Mouse (Mus musculus): ENCODE data around the gene Tnfrsf18. TPM values are rescaled to one million over a fixed set of nuclear protein-coding genes. Genes with fewer than 3 reads are reported as not detected.

Tnfrsf18 gene
- polyA plus RNA-seq (2014; fragmentation: Nextera tagmentation; extraction: Ambion mirVana) = 2.2 and 2.3 TPM in 2 replicates

GRCm38 (mm10) chr4:156026013-156026412 lies at the start of gene Tnfrsf18:
Gene Tnfrsf18, plus strand, starts transcription at chr4:156026164.
- Histone ChIP-seq H3K36me3 (ENCODE audit: control insufficient read depth, insufficient read depth, low read length) (peaks cover 25% of the 10 kb centered on the region), H3K4me2 (ENCODE audit: low read length) (no peak within 1 kb of the TSS), H3K4me1 (ENCODE audit: control insufficient read depth in 2 of 2, insufficient read depth in 2 of 2, low read length in 2 of 2) (peaks cover 19 to 23% of the 10 kb centered on the region in 2 experiments), H3K27me3 (ENCODE audit: control insufficient read depth, insufficient read depth, low read length) (no peaks in the 10 kb centered on the region), H3K9me3 (ENCODE audit: control insufficient read depth, low read length) (no peaks in the 10 kb centered on the region), H3K27ac (replicated peaks in 1 of 2; ENCODE audit: control insufficient read depth in 1 of 2, insufficient read depth in 1 of 2, low read depth in 2 of 2, low read length in 2 of 2) (peak within 1 kb of the TSS; percentile 4 to 15; a peak in 1 of 4 replicates), H3K4me3 (ENCODE audit: control insufficient read depth in 1 of 2, insufficient read depth in 1 of 2, low read depth in 1 of 2, low read length in 2 of 2) (no peak within 1 kb of the TSS), H3K9ac (ENCODE audit: low read length) (peak within 1 kb of the TSS; percentile 13; the same call in 1 of the 2 replicates)
- ATAC-seq (ENCODE audit: insufficient number of reproducible peaks, insufficient read depth, low FRiP score, low read depth) = no peak
- WGBS = 18% methylated on average over 4 of the region's 4 CpGs

- 0 out of 2 replicates have a peak, but pooled peaks cover 9% of the 10 kb centered on the region for H3K27me3 ChIP-seq (ENCODE audit: control insufficient read depth, insufficient read depth, low read length)
- WGBS = 71% methylated on average over 12 of the region's 12 CpGs
These were observed 44.4 kb upstream of the Tnfrsf18 start for GRCm38 (mm10) chr4:155981436-155982082.

GRCm38 (mm10) chr4:155983788-155984187 lies 42.2 kb upstream of the Tnfrsf18 start:
- no peaks in the 10 kb centered on the region for H3K4me1 ChIP-seq (ENCODE audit: control insufficient read depth in 2 of 2, insufficient read depth in 2 of 2, low read length in 2 of 2)
- H3K27ac ChIP-seq (replicated peaks in 1 of 2; ENCODE audit: control insufficient read depth in 1 of 2, insufficient read depth in 1 of 2, low read depth in 2 of 2, low read length in 2 of 2) = no peak overlapping the region
- H3K36me3 ChIP-seq (ENCODE audit: control insufficient read depth, insufficient read depth, low read length) = no peaks in the 10 kb centered on the region
- H3K4me3 ChIP-seq (ENCODE audit: control insufficient read depth in 1 of 2, insufficient read depth in 1 of 2, low read depth in 1 of 2, low read length in 2 of 2) = no peak overlapping the region
- ATAC-seq (ENCODE audit: insufficient number of reproducible peaks, insufficient read depth, low FRiP score, low read depth) = no peak
- no peaks in the 10 kb centered on the region for H3K9me3 ChIP-seq (ENCODE audit: control insufficient read depth, low read length)
- WGBS = 22% methylated on average over 2 of the region's 2 CpGs
- no peak overlapping the region for H3K9ac ChIP-seq (ENCODE audit: low read length)
- H3K27me3 ChIP-seq (ENCODE audit: control insufficient read depth, insufficient read depth, low read length) = 0 out of 2 replicates have a peak, but pooled peaks cover 9% of the 10 kb centered on the region
- H3K4me2 ChIP-seq (ENCODE audit: low read length) = no peak overlapping the region

More at GRCm38 (mm10) chr4:155981436-155982082, 44.4 kb upstream of the Tnfrsf18 start:
- no peak overlapping the region for H3K4me3 ChIP-seq (ENCODE audit: control insufficient read depth in 1 of 2, insufficient read depth in 1 of 2, low read depth in 1 of 2, low read length in 2 of 2)
- no peak for ATAC-seq (ENCODE audit: insufficient number of reproducible peaks, insufficient read depth, low FRiP score, low read depth)
- no peak overlapping the region for H3K4me2 ChIP-seq (ENCODE audit: low read length)
- no peak overlapping the region for H3K9ac ChIP-seq (ENCODE audit: low read length)
- 0 out of 2 replicates have a peak, but pooled peaks cover 3% of the 10 kb centered on the region for H3K9me3 ChIP-seq (ENCODE audit: control insufficient read depth, low read length)
- H3K36me3 ChIP-seq (ENCODE audit: control insufficient read depth, insufficient read depth, low read length) = no peaks in the 10 kb centered on the region
- no peak overlapping the region for H3K27ac ChIP-seq (replicated peaks in 1 of 2; ENCODE audit: control insufficient read depth in 1 of 2, insufficient read depth in 1 of 2, low read depth in 2 of 2, low read length in 2 of 2)
- H3K4me1 ChIP-seq (ENCODE audit: control insufficient read depth in 2 of 2, insufficient read depth in 2 of 2, low read length in 2 of 2) = no peaks in the 10 kb centered on the region

- ATAC-seq (ENCODE audit: insufficient number of reproducible peaks, insufficient read depth, low FRiP score, low read depth) = no peak
- Histone ChIP-seq H3K27me3 (ENCODE audit: control insufficient read depth, insufficient read depth, low read length) (no peaks in the 10 kb centered on the region), H3K4me2 (ENCODE audit: low read length) (peak overlapping the region; percentile 97), H3K36me3 (ENCODE audit: control insufficient read depth, insufficient read depth, low read length) (peaks cover 6% of the 10 kb centered on the region), H3K27ac (replicated peaks in 1 of 2; ENCODE audit: control insufficient read depth in 1 of 2, insufficient read depth in 1 of 2, low read depth in 2 of 2, low read length in 2 of 2) (no peak overlapping the region; a peak in 1 of 4 replicates), H3K4me3 (ENCODE audit: control insufficient read depth in 1 of 2, insufficient read depth in 1 of 2, low read depth in 1 of 2, low read length in 2 of 2) (peak overlapping the region; percentile 69 to 81), H3K9me3 (ENCODE audit: control insufficient read depth, low read length) (no peaks in the 10 kb centered on the region), H3K9ac (ENCODE audit: low read length) (peak overlapping the region; percentile 71), H3K4me1 (ENCODE audit: control insufficient read depth in 2 of 2, insufficient read depth in 2 of 2, low read length in 2 of 2) (peaks cover 7 to 23% of the 10 kb centered on the region in 2 experiments)
- WGBS = 85% methylated on average over 22 of the region's 22 CpGs
These were observed 34.6 kb upstream of the Tnfrsf18 start for GRCm38 (mm10) chr4:155991211-155991907.

- H3K9me3 ChIP-seq (ENCODE audit: control insufficient read depth, low read length) = no peaks in the 10 kb centered on the region
- peaks cover 11% of the 10 kb centered on the region for H3K36me3 ChIP-seq (ENCODE audit: control insufficient read depth, insufficient read depth, low read length)
- no peaks in the 10 kb centered on the region for H3K27me3 ChIP-seq (ENCODE audit: control insufficient read depth, insufficient read depth, low read length)
- H3K27ac ChIP-seq (replicated peaks in 1 of 2; ENCODE audit: control insufficient read depth in 1 of 2, insufficient read depth in 1 of 2, low read depth in 2 of 2, low read length in 2 of 2) = peak overlapping the region; percentile 90 to 93; a peak in 3 of 4 replicates
- peaks cover 7 to 23% of the 10 kb centered on the region in 2 experiments for H3K4me1 ChIP-seq (ENCODE audit: control insufficient read depth in 2 of 2, insufficient read depth in 2 of 2, low read length in 2 of 2)
- ATAC-seq (ENCODE audit: insufficient number of reproducible peaks, insufficient read depth, low FRiP score, low read depth) = no peak
- peak overlapping the region; percentile 69 to 81 for H3K4me3 ChIP-seq (ENCODE audit: control insufficient read depth in 1 of 2, insufficient read depth in 1 of 2, low read depth in 1 of 2, low read length in 2 of 2)
- H3K9ac ChIP-seq (ENCODE audit: low read length) = peak overlapping the region; percentile 71
- H3K4me2 ChIP-seq (ENCODE audit: low read length) = peak overlapping the region; percentile 97
- WGBS = 25% methylated on average over 37 of the region's 37 CpGs
These were observed 34.1 kb upstream of the Tnfrsf18 start for GRCm38 (mm10) chr4:155991908-155992230.

- peaks cover 16% of the 10 kb centered on the region for H3K36me3 ChIP-seq (ENCODE audit: control insufficient read depth, insufficient read depth, low read length)
- ATAC-seq (ENCODE audit: insufficient number of reproducible peaks, insufficient read depth, low FRiP score, low read depth) = peak; percentile 83
- H3K27me3 ChIP-seq (ENCODE audit: control insufficient read depth, insufficient read depth, low read length) = no peaks in the 10 kb centered on the region
- peak within 1 kb of the TSS; percentile 92 to 98 for H3K27ac ChIP-seq (replicated peaks in 1 of 2; ENCODE audit: control insufficient read depth in 1 of 2, insufficient read depth in 1 of 2, low read depth in 2 of 2, low read length in 2 of 2)
- H3K4me2 ChIP-seq (ENCODE audit: low read length) = peak within 1 kb of the TSS; percentile 97
- peak within 1 kb of the TSS; percentile 86 for H3K9ac ChIP-seq (ENCODE audit: low read length)
- no peaks in the 10 kb centered on the region for H3K9me3 ChIP-seq (ENCODE audit: control insufficient read depth, low read length)
- WGBS = under 1% methylated on average over 99 of the region's 99 CpGs
- H3K4me3 ChIP-seq (ENCODE audit: control insufficient read depth in 1 of 2, insufficient read depth in 1 of 2, low read depth in 1 of 2, low read length in 2 of 2) = peak within 1 kb of the TSS; percentile 81 to 95
- H3K4me1 ChIP-seq (ENCODE audit: control insufficient read depth in 2 of 2, insufficient read depth in 2 of 2, low read length in 2 of 2) = peaks cover 7 to 23% of the 10 kb centered on the region in 2 experiments
These were observed 33.6 kb upstream of the Tnfrsf18 start, which contains the start of the genes B3galt6 and Sdf4 for GRCm38 (mm10) chr4:155992241-155992905. Gene B3galt6, minus strand, starts transcription at chr4:155992649. Gene Sdf4, plus strand, starts transcription at chr4:155992872.

GRCm38 (mm10) chr4:155992906-155993547 lies 32.9 kb upstream of the Tnfrsf18 start:
- Histone ChIP-seq H3K4me1 (ENCODE audit: control insufficient read depth in 2 of 2, insufficient read depth in 2 of 2, low read length in 2 of 2) (peaks cover 7 to 23% of the 10 kb centered on the region in 2 experiments), H3K4me2 (ENCODE audit: low read length) (peak overlapping the region; percentile 68), H3K9ac (ENCODE audit: low read length) (peak overlapping the region; percentile 86), H3K36me3 (ENCODE audit: control insufficient read depth, insufficient read depth, low read length) (peaks cover 23% of the 10 kb centered on the region), H3K9me3 (ENCODE audit: control insufficient read depth, low read length) (no peaks in the 10 kb centered on the region), H3K27me3 (ENCODE audit: control insufficient read depth, insufficient read depth, low read length) (no peaks in the 10 kb centered on the region), H3K4me3 (ENCODE audit: control insufficient read depth in 1 of 2, insufficient read depth in 1 of 2, low read depth in 1 of 2, low read length in 2 of 2) (peak overlapping the region; percentile 81 to 95), H3K27ac (replicated peaks in 1 of 2; ENCODE audit: control insufficient read depth in 1 of 2, insufficient read depth in 1 of 2, low read depth in 2 of 2, low read length in 2 of 2) (peak overlapping the region; percentile 92 to 98)
- ATAC-seq (ENCODE audit: insufficient number of reproducible peaks, insufficient read depth, low FRiP score, low read depth) = peak; percentile 87
- WGBS = under 1% methylated on average over 70 of the region's 70 CpGs
